Mouse (Mus musculus) G1E (cell line): Measurements from ENCODE around the gene Il16.

Source experiments
- CTCF ChIP-seq: IDR thresholded peaks from 2 replicates; pipeline ENCODE4 v1.5.1; 2012; ENCODE audit warnings: low read depth, low read length, inconsistent platforms, mixed read lengths
- GATA1 ChIP-seq: IDR thresholded peaks from 2 replicates; pipeline ENCODE4 v1.6.1; 2012; ENCODE audit warnings: borderline replicate concordance, low read length, inconsistent platforms, mixed read lengths
- POLR2AphosphoS5 ChIP-seq: IDR thresholded peaks from 2 replicates; pipeline ENCODE4 v1.6.1; 2012; ENCODE audit warnings: low read depth, low read length, inconsistent platforms; ENCODE audit not compliant: insufficient replicate concordance
- TAL1 ChIP-seq: conservative IDR thresholded peaks from 2 replicates; pipeline ENCODE4 v1.6.1; 2012; ENCODE audit warnings: low read depth, low read length, inconsistent platforms, mixed read lengths

DNA sequence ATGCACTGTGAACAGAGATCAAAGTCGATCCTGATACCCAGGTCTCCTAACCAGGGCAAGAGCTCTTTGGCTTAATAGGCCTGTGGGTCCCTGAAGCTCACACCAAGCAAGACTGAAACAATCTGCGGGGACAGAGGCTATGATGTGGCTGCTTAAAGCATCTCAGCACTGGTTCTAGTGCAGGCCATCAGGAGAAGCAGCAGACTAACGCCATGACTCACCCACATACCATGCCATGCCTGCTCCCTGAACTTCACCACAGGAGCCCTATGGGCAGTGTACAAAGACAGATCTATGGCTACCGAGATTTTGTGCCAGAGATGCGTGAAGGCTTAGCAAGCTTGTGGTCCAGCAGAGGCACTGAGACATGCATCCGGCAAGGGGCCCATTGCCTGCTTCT lies 74.0 kb downstream of the Il16 start:
- TF ChIP-seq CTCF: no peak
- no peak for TF ChIP-seq GATA1
- TF ChIP-seq POLR2AphosphoS5: no peak
- no peak for TF ChIP-seq TAL1
